Mouse (Mus musculus) G1E-ER4 (cell line): ENCODE data around the gene Traf4. TPM values are rescaled to one million over a fixed set of nuclear protein-coding genes. Genes with fewer than 3 reads are reported as not detected.

Source experiments
- GATA1 ChIP-seq: IDR thresholded peaks from one replicate; pipeline ENCODE4 v1.8.0; 2012; ENCODE audit warnings: low read length, inconsistent platforms
- polyA plus RNA-seq: library from polyadenylated mRNA; stranded (reverse); fragments of >175 nt; gene quantifications from 2 replicates; pipeline ENCODE4 v1.2.3, GENCODE M21; 2012

The Traf4 gene
- polyA plus RNA-seq, 1 experiment: 23.6 TPM

DNA sequence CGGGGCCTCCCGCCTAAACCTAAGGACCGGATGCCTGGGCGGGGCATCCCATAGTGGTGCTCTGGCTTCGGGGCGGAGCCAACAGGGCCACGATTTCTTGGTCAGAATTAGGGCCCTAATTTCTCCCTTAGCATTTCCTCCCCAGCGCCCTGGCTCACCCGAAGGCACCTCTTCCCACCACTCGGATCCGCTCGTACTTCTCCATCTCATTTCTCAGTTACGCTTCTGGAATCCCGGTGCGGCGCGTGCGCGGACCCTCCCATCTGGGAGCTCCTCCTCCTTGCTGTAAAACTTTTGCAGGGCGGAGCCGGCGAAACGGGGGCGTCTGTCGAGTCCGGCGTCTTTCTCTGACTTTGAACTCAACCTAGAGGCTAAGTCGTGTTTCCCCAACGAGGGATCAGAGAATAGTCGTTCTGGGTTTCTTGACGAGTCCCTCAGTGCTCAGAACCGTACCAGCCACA, 11.0 kb upstream of the Traf4 start, which contains the start of the genes Nek8 and Tlcd1:
TSS of gene Nek8 (minus strand) at position 274 of the 461 bp plus-strand sequence.
TSS of gene Tlcd1 (plus strand) at position 310 of the 461 bp plus-strand sequence.
- no peak for TF ChIP-seq GATA1

DNA sequence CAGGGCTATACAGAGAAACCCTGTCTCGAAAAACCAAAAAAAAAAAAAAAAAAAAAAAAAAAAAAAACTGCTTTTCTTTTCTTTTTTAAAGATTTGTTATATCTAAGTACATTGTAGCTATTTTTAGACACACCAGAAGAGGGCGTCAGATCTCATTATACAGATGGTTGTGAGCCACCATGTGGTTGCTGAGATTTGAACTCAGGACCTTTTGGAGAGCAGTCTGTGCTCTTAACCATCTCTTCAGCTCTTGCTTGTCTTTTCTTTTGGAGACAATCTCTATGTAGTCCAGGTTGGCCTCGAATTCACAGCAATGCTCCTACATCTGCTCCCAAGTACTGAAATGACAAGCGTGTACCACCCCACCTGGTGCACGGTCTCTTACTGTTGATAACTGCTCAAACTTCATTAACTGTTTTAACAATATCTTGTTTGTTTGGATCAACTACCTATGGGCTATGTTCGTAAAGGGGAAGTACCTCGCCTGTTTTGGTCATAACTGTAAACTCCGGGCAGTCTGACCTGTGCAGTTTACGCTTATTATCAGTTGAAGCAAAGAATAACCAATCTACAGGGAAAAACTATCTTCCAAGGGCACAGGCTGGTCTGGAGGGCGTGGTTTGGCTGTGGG, 10.5 kb upstream of the Traf4 start:
- peak; percentile 11 for TF ChIP-seq GATA1

DNA sequence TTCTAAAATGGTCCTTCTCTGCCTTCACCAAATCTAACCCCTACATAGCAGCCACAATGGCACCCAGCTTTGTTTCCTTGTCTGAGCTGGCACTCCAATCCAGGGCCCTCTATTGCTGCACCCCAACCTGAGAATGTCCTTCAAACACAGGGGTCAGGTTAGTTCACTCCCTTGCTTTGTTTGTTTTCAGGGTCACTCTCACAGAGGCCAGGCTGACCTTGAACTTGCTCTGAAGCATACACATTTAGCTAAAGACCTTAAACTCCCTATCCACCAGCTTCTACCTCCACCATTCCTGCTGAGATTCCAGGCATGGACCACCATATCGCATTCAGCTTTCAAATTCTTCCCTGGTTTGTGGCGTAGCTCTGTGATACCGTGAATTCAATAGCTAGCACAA, 9.1 kb upstream of the Traf4 start:
- TF ChIP-seq GATA1: no peak

DNA sequence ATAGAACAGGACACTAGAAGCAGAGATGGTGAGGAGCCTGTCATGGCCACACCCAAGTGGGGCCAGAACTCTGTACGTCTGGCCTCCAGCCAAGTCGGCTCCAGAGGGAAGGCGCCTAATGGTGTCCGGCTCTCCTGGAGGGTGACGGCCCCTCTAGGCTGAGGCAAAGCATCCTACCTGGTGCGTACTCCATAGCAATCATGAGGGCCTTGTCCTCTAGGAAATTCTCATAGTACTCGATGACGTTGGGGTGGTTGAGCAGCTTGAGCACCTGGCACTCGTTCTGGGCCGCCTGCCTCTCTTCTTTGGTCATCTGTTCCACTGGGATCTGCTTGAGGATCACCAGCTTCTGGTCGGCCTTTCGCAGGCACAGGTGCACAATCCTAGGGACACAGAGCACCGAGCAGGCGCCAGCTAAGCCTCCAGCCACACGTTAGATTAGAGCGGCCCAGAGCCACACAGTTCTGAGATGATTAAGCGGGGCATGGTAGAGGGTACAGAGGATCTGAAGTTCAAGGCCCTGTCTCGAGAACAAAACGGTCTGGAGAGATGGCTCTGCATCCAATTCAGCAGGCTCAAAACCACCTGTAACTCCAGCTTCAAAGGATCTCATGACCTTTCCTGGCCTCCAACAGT, 7.5 kb upstream of the Traf4 start:
- no peak for TF ChIP-seq GATA1

DNA sequence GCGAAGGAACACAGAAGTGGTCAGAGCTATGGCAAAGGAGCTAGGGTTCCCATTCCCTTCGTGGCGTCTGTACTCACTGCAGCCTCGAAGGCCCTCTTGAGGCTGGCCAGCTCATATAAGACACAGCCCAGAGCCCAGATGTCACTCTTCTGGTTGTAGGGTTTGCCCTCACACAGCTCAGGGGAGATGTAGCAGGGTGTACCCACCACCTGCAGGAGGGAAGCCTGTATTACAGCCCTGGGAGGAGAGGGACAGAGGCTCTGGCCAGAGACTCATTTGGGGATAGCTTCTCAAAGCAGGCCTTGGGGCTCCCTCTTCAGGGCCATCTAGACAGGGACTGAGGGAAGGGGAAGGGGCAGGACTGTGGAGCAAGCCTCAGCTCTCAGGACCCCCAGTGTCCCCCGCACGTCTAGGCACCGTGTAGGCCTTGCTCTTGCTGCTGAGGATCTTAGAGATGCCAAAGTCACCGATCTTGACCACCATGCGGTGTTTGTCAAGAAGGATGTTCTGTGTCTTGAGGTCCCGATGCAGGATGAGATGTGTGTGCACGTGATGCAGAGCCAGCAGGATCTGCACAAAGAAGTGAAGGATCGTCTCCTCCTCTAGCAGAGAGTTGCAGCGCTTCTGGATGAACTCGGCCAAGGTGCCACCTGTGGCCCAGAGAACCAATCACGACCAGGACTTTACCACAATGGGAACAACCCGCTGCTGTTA, 6.8 kb upstream of the Traf4 start:
- TF ChIP-seq GATA1: no peak

DNA sequence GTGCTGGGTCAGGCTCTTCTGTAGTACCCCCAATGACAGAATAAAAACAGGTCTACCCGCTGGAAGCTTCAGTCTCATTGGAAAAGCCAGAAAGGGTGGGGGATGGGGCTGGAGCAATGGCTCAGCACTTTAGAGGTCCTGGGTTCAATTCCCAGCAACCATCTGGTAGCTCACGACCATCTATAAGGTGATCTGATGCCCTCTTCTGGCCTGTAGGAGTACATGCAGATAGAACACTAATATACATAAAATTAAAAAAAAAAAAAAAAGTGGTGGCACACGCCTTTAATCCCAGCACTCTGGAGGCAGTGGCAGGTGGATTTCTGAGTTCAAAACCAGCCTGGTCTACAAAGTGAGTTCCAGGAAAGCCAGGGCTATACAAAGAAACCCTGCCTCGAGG, 5.9 kb upstream of the Traf4 start:
- TF ChIP-seq GATA1: no peak

DNA sequence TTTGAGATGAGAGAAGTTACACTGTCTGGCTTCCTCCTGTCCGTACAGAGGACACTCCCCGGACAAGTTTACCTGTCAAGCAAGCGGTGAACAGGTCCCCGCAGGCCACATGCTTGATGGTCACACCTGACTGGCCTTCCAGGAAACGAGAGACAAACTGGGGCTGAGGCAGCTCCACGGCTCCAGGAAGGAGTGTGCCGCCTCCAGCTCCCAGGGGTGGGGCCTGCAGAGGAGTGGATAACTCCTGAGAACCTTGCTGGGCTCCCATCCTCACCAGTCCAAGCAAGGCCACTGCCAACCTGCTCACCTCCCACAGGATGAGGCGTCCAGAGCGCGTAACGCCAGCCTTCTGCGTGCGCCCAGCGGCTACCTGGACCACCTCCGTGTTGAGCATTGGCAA, 4.9 kb upstream of the Traf4 start:
- no peak for TF ChIP-seq GATA1

DNA sequence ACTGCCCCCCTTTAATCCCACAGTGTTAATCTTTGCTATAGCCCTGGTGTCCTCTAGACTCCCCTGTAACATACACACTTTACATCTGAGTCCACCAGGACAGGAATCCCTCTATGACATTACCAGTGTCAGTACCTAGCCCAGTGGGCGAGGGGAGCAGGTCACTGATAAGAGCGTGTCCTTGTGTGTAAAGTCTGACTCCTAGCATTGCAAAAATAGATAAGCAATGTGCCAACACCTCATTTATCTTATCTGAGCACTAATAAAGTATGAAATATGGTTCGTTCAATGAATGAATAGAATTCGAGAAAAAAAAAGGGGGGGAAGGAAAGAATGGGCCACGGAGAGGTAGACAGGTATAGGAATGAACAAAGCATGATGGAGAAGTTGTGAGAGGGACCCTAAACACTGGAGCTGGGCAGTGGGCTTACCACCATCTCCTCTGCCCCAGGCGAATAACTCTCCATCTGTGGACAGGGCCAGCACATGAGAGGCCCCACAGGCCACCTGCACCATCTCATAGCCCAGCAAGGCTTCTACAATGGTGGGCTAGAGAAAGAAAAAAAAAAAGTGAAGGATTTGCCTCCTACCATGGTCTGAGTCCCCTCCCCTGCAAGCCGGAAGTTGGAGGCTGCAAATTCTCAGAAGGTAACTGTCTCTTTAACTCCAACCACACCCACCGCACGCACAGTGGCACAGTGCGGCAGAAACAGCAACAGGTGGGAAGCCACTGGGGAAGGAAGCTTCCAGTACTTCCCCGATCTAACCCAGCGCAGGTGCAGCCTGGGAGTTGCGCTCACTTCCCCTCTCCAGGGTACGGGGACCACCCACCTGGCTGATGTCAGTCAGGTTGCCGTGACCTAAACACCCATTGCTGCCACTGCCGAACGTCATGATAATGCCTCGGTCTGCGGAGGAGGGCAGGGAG, 3.4 kb upstream of the Traf4 start:
- TF ChIP-seq GATA1: peak; percentile 47

DNA sequence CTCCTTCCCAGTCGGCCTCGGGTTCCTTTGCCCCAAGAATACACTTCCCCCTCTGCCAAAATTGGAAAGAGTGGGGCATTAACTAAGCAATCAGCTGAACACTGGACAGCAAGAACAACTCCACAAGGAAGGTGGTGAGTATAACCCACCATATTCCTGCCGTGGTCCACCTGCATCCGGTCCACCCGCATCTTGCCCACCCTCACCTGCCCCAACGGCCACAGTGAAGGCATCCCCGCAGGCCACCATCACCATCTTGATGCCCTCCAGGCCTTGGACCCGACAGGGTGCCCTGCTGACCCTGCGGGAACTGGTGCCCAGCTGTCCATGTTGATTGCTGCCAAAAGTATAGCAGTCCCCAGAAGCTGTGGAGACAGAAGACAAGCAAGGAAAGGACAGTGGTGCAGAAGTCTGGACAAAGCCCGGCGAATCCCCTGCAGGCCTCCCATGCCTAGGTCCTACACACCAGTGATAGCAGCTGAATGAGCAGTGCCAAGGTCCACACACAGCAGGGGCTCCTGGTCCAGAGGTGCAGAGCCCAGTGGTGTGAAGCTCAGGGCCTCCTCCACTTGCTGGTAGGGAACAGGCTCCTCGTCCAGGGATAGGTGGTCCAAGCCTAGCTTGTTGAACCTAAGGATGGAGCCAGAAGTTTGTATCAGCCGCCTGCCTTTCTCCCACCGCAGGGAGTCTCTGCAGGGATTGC, 2.0 kb upstream of the Traf4 start:
- TF ChIP-seq GATA1: no peak

DNA sequence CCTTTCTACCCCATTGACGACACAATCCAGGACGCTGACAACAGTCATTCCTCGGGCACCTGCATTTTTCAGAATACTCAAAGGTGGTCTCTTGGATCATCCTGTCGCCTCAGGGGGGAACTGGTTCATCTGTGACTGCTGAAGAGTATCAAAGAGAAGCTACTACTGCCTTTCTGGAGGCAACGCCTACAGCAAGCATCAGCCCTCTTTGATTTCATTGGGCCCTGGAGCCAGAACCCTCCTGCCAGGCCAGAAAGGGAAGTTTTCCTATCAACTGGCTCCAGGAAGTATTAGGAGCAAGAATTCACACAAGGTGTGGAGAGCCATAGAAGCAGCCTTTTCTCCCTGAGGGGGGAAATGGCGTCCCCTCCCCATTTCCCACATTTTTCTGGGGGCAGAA, 1.3 kb upstream of the Traf4 start:
- TF ChIP-seq GATA1: no peak

DNA sequence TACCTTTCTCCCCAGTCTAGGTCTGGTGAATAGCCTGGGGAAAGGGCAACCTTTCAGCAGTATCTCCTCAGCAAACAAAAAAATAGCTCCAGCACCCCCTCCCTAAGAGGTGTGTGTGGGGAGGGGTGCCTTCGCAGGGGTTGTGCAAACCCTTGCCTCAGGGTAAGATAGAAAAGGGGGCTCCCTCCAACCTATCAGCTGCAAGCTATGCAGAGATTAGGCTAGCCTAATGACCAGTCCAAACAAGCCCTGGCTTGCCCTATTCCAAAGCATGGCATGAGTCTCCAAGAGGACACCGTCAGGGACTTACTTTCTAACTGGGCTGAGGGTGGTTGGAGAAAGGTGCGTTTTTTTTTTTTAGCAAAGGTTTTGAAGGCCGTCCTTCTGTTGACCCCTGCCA, 772 bp upstream of the Traf4 start:
- no peak for TF ChIP-seq GATA1

DNA sequence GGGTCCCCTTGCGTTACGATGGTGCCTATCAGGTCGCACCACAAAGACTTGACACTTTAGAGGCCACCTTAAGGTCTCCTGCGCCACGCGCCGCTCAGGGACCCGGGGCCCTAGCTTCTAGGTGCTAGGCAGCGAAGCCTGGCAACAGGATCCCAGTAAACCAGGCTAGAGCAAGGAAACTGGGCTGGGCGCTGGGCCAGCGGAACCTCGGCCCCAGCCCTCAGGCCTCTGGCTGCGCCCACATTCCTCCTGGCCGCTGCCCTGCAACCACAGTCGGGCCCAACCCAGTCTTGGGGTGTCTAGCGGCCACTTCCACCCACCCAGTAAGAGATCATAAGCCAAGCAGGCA, 346 bp upstream of the Traf4 start:
- TF ChIP-seq GATA1: no peak

DNA sequence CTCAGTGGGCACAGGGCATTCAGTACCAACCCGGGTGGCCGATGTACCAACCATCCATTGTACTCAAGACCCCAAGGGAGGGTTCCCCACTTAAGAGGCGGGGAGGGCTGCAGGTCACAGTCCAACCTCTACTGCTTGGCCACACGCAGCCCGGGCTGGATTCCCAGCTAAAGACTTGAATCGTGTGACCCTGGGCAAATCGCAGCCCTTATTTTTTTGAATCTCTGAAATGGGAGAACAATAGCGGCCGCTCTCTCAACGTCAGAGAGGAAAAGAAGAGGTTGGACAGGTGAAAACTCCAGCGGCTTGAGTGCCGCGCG, 825 bp downstream of the Traf4 start:
- TF ChIP-seq GATA1: no peak

DNA sequence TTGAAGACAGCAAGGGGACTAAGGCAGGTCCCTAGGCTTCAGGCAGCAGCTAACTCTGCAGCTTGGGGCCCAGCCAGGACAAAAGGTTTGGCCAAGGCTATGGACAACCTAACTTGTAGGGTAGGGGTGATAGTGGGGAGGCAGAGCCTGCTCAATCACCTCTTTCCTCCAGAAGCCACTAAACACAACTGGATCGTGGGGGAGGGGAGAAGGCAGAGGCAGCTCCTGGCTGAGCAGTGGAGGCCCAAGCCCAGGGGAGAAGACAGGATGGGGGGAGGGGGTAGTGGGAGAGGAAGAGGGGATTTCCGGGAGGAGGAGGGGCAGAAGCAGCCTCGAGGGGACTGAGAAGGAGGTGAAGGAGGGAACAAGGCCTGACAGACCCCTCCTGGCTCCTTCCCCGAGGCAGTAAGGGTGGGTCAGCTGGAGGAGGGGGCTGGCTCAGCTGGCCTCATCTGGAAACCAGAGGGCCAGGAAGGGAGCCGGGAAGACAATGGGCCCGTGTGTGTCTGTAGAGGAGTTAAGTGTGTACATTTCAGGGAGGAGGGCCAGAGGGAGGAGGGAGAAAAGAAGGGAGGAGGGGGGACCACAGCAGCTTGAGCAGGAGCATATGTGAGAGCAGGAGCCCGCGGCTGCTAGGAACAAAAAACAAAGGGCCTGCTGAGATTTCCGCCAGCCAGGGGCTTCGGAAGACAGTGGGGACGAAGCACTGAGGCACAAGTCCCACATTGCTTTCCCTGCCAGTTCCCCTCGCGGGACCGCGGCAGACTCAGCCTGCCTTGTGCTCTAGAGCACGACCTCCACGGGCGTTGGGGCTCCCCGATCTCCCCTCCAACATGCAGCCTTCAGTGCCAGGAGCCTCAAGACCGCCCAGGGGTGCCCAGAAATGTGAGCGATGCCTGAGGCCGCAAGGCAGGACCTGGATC, 1.4 kb downstream of the Traf4 start:
- TF ChIP-seq GATA1: no peak
